Mouse (Mus musculus) spleen, adult 2 months (tissue): Measurements from ENCODE around the gene Cadps2.

Experiments used
- CTCF ChIP-seq: fragments of 200-500 bp; IDR thresholded peaks from 2 replicates; pipeline ENCODE4 v1.5.1; 2011; ENCODE audit warnings: mild to moderate bottlenecking, inconsistent platforms; ENCODE audit not compliant: insufficient read depth, insufficient read length, insufficient replicate concordance; ENCODE audit errors: extremely low read depth
- POLR2A ChIP-seq: fragments of 200-500 bp; IDR thresholded peaks from 2 replicates; pipeline ENCODE4 v1.6.1; 2011; ENCODE audit warnings: low read depth, low read length, inconsistent platforms

- TF ChIP-seq CTCF (no peak), POLR2A (no peak)
Observed at GRCm38 (mm10) chr6:23655036-23655435, 184.2 kb downstream of the Cadps2 start, which contains the start of gene Rnf148.
